Mouse (Mus musculus) heart, adult 18-20 months (tissue): ENCODE measurements around the gene Pifo. TPM values are rescaled to one million over a fixed set of nuclear protein-coding genes. Genes with fewer than 3 reads are reported as not detected.

ENCODE experiments used
- DNase-seq, 2 experiments: peaks; one replicate each; pipeline ENCODE4 v3.0.0; 2021 to 2022; ENCODE audit warnings: mixed read lengths in 1 of 2
- total RNA-seq, 2 experiments: library from RNA; stranded (reverse); gene quantifications; 2 replicates each; pipeline ENCODE4 v1.2.3; 2021

Gene Pifo
- total RNA-seq, 2 experiments from 2014 or later, result 0.64 TPM; not detected in 1

DNA sequence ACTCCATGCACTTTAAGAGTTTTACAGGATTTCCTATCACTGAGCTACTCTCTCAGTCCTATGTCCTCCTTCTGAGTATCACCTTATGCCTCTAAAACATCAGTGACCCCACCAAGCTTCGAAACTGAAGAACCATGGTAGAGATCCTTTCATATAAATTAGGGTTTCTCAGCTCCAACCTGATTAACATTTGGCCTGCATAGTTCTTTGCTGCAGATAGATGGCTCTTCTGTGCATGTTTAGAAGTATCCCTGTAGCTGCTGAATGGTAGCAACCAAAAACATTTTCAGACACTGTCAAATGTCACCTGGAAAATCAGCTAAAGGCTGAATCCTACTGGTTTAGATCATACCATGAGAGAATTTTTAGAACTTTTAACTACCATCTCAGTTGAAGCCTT is 57.2 kb downstream of the Pifo start:
- DNase-seq, result no peak

DNA sequence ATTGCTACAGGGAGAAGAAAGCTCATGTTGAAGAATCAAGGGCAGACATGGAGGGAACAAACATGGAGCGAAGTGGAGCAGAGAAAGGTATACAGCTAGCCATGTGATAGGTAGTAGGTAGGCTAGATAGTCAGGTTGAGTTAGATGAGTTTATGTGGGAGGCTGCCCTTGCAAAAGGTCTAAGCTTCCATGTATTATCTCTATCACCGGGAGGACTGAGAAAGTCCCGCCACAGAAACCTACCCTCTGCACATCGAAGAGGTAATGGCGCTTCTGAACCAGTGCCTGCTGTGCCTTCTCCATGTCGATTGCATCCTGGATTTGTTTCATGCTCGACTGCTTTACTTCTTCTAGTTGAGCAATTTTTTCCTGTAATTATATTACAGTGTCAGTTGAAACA is 63.1 kb downstream of the Pifo start:
- no peak for DNase-seq

Other genes starting within 250 kb of the Pifo start
- gene Rap1a, start 213.3 kb downstream of the Pifo start, total RNA-seq, result 100 to 1,000 TPM; 106 to 109 TPM
- not detected for gene Adora3, start 143.8 kb downstream of the Pifo start, total RNA-seq
- gene Tmigd3, start 143.7 kb downstream of the Pifo start, total RNA-seq, result under 1 TPM in 1 of 2 experiments, not detected in 1; 0.30 TPM
- gene I830077J02Rik, start 82.0 kb downstream of the Pifo start, total RNA-seq, result under 1 TPM; 0.15 to 0.41 TPM
- gene Wdr77, start 55.3 kb downstream of the Pifo start, total RNA-seq, result 10 to 100 TPM; 40.8 to 51.0 TPM
- gene Atp5f1, start 54.5 kb downstream of the Pifo start, total RNA-seq, result 1,000 to 10,000 TPM; 1,228 to 1,265 TPM
- gene Ovgp1, start 40.9 kb downstream of the Pifo start, total RNA-seq, result under 1 TPM in 1 of 2 experiments, not detected in 1; 0.31 TPM
- gene Chil5, start 18.2 kb upstream of the Pifo start, total RNA-seq, result not detected
- not detected for gene Chia1, start 98.6 kb upstream of the Pifo start, total RNA-seq
- not detected for gene Chil3, start 152.9 kb upstream of the Pifo start, total RNA-seq
- gene Chil4, start 204.9 kb upstream of the Pifo start, total RNA-seq, result not detected